Mouse (Mus musculus): ENCODE data around the gene Prok1.

Prok1 gene

DNA sequence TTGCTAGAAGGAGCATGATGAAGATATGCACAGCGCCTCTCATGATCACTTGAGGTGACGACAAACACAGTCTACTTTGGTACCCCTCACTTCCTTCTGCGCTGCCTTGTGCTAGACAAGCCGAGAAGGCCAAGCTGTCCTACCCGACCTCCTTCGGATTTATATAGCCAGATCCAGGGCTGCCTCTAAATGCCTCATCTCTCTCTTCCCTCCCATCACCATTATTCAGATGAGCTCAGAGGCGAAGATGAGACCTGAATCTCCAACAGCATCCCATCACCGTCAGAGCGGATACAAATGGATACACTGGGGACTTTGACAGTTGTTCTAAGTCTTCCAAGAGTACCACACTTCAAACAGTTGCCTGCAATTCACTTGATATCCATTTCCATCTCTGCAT, at the start of gene Prok1:
TSS of gene Prok1 (minus strand) at position 101 of the 400 bp plus-strand sequence.
- DNase-seq (ENCODE audit: low spot score): no peak

- no peak for DNase-seq (ENCODE audit: low spot score)
These were observed 47.8 kb upstream of the Prok1 start for GRCm38 (mm10) chr3:107287346-107287745.

GRCm38 (mm10) chr3:107286123-107286522, 46.6 kb upstream of the Prok1 start:
- no peak for DNase-seq (ENCODE audit: low spot score)

- peak; percentile 83 for DNase-seq (ENCODE audit: low spot score)
These were observed 39.2 kb upstream of the Prok1 start, which contains the start of gene Lamtor5 for GRCm38 (mm10) chr3:107278479-107279269. Gene Lamtor5 (plus strand): TSS chr3:107278858.

DNA sequence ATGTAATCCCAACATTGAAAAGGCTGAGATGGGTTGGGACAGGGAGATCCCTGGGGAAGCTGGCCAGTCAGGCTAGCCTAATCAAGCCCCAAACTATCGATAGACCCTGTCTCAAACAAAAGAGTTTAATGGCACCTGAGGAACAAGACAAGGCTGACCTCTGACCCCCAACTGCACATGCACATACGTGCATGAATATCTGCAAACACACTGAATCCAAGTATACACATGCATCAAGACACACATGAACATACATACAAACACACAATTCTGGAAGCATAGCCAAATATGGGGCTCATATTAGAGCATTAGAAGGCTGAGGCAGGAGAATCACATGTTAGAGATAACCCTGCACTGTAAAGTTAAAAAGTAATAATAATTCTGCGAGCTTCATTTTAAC, 37.1 kb upstream of the Prok1 start:
- DNase-seq (ENCODE audit: low spot score): no peak

DNA sequence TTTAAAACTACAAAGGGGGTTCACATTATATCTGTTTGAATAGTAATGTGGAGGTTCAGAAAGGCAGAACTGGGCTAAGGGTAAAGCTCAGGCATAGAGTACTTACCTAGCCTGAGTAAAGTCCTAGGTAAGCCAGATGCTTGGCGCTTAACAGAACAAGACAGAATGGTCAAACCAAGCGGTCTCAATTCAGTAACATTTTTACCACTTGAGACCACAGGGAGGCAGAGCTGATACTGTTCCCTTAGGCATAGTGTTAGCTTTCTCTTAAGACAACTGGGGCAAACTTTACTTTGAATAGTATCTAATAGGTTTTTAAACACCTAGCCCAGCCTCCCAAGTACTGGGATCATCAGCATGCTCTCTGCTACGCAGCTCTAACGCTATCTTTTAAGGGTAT, 36.5 kb upstream of the Prok1 start:
- no peak for DNase-seq (ENCODE audit: low spot score)

GRCm38 (mm10) chr3:107275351-107275750, 35.8 kb upstream of the Prok1 start:
- DNase-seq (ENCODE audit: low spot score): no peak

DNA sequence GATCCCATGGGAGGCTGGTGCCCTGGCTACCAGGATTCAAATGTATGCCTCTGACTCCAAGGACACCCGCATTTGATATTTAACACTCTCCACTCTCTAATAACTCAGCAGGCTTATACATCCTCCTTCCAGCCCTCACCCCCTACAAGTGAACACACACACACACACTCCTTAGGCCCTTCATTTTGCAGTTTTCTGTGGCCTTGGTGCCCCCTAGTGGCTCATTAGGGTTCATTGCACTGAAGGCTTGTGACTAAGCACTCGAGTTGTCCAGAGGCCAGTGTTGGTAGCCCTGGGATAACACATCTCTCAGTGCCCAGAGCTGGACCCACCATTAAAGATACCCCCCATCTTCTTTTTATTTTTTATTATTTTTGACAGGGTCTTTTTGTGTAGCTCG, 34.3 kb upstream of the Prok1 start:
- peak; percentile 50 for DNase-seq (ENCODE audit: low spot score)

GRCm38 (mm10) chr3:107272433-107272832, 32.9 kb upstream of the Prok1 start:
- no peak for DNase-seq (ENCODE audit: low spot score)

- no peak for DNase-seq (ENCODE audit: low spot score)
These were observed 27.4 kb upstream of the Prok1 start for GRCm38 (mm10) chr3:107266814-107267345.

GRCm38 (mm10) chr3:107261851-107262165, 22.3 kb upstream of the Prok1 start:
- no peak for DNase-seq (ENCODE audit: low spot score)

DNA sequence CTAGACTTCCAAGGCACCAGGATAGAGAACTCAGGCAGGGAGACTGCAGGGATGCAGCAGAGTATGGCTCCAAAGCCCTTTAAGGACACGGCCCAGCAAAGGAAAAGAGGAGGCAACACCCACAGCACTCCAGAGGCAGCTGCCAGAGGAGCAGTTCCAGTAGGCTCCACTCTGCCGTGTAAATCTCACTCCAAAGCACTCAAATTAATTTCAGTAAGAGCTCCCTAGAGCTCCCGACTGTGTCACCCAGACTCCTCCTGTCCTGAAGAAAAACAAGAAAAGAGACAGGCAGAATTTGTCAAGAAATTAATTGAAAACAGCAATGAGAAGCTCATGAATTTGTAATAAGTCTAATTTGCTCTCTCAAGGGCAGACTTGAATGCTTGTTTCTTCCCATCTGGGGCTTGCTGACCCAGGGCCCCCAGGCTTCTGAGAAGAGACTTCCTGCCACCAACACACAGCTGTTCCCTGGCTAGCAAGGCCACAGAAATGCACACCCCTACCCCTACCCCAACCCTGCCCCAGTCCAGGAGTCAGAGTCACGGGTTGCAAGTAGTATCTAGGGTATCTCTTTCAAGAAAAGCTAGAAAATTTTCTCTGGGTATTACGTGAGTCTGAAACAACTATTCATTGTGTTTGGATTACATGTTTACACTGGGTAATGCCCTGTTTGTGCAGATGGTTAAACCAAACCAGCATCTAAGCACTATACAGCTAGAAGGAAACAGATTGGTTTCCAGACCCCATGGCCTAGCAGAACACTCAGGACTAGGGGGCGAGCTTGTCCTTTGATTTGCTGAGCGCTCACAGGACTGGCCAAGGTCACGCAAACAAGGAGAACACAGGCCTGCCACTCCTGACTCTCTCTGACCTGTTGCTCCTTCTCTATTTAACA, 21.7 kb upstream of the Prok1 start:
- DNase-seq (ENCODE audit: low spot score): no peak

DNA sequence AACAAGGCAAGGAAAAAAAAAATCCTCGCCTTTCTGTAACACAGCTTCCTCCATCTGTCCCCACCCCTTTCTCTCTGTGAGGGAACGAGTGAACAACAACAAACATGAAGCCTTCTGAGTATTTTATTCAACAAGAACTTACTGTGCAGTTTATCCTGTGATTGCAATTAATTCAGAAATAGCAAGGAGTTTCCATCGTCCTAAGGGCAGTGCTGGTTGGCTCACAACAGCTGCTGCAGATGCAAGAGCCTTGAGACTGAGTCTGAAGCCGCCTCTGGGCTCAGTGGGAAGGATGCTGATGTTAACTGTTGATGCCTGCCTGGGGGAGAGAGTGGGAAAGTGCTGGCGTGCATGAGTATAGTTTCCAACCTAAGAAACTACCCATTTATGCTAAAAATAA, 18.4 kb upstream of the Prok1 start:
- no peak for DNase-seq (ENCODE audit: low spot score)

DNA sequence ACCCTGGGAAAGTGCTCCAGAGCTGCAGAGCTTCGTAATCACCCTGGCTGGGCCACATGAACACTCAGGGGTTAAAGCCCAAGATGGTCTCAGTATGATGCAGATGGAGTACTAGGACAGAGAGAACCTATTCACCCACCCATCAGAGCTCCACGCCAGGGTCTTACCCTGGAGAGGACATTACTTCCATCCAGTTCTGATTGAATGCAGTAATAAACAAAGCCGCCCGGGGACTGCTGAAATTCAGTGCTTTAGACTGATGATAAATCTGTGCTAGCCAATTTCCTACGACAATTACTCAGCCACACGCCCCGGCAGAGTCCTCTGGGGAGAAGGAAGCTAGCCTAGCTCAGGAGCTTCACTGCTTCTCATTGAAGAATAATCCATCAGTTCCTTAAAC, 17.2 kb upstream of the Prok1 start:
- no peak for DNase-seq (ENCODE audit: low spot score)

DNA sequence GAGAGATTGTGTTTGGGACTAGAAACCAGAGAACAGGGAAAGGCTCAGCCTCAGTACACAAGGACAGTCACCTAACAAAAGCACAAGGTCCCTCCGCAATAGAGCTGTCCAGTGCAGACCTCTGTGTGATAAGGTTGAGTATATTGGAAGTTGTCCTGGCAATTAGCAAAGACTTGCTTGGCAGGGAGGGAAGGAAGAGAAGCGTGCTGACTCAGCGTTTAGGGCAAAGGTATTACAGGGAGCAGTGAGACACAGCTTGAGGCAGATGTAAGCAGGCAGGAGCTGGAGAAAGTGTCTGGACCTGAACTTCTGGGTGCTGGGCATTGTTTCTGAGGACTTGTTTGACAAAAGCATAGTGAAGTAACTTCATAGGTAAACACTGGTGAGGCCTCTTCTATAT, 16.5 kb upstream of the Prok1 start:
- DNase-seq (ENCODE audit: low spot score): no peak

- no peak for DNase-seq (ENCODE audit: low spot score)
These were observed 14.4 kb upstream of the Prok1 start for GRCm38 (mm10) chr3:107253925-107254324.

GRCm38 (mm10) chr3:107252035-107252434, 12.5 kb upstream of the Prok1 start:
- DNase-seq (ENCODE audit: low spot score): no peak

GRCm38 (mm10) chr3:107250320-107250719, 10.8 kb upstream of the Prok1 start:
- no peak for DNase-seq (ENCODE audit: low spot score)

DNA sequence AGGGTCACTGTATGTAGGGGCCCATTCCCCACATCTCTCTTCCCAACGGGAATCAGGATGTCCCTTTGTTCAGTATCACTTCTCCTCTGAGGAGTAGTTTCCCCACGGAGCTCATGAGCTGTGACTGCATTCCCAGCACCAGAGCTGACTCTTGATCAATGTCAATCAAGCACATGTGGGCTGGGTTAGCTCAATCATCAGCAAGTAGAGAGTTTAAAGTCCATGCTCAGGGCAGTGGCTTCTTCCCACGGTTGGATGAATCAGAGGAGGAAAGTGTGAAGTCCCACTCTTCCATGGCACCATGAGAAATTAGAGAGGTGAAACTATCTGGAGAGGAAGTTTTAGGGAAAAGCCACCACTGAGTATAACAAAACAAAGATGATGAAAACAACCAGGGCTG, 9.5 kb upstream of the Prok1 start:
- no peak for DNase-seq (ENCODE audit: low spot score)

- DNase-seq (ENCODE audit: low spot score): no peak
These were observed 7.4 kb upstream of the Prok1 start for GRCm38 (mm10) chr3:107246876-107247275.

DNA sequence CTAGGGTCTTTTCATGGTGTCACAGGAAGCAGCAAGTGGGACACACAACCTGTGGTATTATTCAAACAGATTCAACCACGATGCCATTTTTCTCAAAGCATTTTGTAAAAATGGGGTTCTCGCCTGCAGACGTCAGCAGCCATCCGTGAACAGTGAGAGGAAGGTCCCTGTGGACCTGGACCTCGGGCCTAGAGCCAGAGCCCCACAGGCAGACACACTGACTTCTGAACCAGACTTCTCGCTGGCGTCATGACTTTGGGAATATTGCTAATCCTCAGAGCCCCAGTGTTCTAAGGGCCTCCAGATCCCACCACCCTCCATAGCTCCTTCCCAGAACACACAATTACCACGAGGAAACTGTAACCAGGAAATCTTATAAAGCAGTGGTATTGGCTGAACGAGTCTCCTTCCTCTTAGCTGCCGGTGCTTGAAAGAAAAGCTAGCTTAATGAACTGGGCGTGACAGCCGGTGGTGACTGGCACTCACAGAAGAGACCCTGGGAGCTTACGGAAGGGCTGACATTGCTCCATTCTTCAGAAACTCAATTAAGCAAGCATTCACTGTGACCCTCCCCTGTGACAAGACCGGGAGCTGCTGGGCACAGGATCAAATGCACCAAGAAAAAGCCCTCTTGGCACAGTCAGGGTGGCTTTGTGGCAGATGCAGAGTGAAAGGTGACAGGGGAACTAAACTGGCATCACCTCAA, 2.0 kb upstream of the Prok1 start:
- DNase-seq (ENCODE audit: low spot score): no peak

DNA sequence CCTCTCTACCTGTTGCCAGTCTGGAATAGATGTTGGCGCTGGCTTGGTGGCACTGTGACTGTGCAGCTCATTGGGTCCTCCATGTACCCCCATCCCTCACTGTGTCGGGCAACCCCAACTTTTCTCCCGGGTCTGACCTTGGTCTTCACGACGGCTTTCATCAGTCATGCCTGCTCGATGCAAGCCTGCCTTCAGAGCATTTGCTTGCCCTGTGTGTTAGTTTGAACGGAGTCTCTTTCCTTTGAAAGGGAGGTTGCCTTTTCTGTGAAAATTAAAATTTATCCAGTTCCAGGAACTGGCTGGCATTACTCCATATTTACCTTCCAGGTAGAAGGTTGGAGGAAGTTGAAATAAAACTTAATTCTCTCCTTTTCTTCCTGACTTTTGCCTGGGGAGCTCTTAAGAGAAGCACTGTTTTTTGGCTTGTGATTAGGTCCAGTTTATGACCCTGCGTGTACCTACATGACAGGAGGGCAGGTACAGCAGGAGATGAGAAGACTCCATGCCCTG, 981 bp downstream of the Prok1 start:
- no peak for DNase-seq (ENCODE audit: low spot score)
